Mouse (Mus musculus): Measurements from ENCODE around the gene Mfsd7a.
"Not testable (repeated sequence)": the region's sequence is repeated elsewhere in the genome, so short reads cannot be mapped to it uniquely, and the experiment has no call there.

Mfsd7a gene

DNA sequence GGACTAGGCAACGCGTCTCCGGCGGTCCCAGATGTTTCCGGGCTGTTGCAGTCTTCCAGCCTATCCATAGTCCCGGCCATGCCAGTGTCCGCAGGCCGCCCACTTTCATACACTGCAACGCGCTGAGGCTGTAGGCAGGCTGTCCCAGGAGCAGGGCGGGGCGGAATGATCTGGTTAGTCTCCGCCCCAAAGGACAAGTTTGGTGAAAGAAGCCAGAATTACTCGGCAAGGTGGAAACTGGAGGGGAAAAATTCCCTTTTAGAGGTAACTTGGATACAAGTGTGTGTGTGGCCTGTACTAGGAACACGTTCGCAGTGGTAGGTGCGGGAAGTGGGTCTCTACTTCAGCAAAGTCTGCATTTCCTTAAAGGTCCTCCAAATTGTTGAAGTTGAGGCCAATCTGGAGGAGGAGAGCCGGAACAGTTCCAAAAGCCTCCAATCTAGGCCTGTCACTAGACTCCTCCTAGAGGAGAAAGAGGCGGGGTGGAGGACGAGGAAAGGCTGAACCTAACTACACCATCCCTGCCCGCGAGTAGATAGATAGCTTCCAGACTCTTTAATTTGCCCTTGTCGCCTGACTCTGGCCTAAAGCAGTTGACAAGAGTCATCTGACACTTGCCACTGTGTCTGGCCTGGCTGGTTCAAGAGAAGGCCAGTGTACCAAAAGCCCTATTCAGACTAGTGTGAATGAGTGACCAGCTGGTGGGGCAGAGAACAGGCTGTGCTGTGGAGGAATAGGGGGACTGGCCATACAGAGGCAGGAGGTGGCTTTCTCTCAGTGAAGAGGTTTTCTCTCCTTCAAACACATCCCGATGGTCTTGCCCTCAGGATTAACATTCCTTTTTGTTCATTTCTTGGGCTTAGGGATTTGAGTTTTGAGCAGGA lies at the start of gene Mfsd7a:
Mfsd7a (minus strand) TSS at position 107 of the 884 bp plus-strand sequence.
- peak; percentile 85 for DNase-seq (ENCODE audit: low read depth)

DNA sequence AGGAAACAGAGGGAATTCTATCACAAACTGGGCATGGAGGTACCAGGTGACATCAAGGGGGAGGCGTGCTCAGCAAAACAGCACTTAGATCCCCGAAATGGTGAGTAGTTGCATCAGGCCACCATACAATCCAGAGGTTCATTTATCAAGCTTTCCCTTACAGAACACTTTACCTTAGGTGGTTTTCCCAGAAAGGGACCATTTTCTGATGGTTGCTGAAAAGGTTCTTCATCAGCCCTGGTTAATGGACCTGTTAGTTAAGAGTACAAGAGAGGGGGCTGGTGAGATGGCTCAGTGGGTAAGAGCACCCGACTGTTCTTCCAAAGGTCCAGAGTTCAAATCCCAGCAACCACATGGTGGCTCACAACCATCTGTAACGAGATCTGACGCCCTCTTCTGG lies 37.5 kb upstream of the Mfsd7a start:
- not testable (repeated sequence) for DNase-seq (ENCODE audit: low read depth)

DNA sequence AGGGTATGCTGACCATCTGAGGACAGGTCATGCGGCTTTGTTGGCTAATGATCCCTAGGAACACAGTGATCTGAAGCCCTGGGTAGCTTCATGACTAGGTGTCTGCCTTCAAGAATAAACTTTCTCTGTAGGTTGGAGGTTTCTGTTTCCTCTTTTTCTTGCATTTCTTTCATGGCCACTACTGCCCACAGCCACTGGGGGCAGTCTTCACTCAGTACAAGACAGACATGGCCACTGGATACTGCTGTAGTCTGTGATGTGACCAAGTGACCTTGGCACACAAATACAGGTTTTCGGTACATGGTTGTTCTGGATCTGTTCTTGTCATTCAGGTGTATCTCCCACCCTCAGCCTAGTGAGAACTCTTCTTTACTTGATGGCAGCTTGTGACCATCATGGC lies 36.5 kb upstream of the Mfsd7a start:
- DNase-seq (ENCODE audit: low read depth): peak; percentile 62

DNA sequence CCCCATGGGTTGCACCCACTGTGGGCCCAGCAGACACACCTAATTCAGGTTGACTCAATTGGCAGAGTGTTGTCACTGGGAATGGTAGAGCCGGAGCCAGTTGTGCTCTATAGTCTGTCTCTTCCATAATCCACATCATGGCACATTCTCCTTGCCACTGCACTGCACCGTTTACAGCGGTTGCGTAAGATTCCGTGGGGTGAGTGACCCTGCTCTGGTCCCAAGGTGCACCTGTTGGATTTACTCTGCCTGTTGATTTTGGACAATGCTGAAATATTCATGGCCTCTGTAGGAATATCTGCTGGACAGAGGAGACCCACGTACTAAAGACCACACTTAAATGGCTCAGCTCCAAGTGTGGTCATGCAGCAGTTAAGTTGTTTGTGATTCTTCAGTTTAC lies 34.3 kb upstream of the Mfsd7a start:
- no peak for DNase-seq (ENCODE audit: low read depth)

DNA sequence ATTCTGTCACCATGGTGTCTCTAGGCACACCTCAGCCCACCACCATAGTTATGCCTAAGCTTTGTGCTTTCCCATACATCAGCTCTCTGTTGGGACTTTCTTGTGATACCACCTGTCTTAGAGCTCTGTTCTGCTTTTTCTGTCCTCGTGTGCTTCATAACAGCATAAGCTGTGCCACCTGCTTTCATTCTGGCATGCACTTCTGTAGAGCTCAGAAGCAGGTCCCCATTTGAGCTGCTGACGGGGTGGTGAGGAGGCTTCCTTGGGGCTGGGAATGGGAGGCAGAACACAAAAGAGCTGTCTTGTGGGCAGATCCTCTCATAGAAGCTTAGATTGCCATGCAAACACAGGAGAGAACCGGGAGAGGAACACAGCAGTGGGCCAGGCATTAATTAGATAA lies 27.3 kb upstream of the Mfsd7a start:
- DNase-seq (ENCODE audit: low read depth): no peak

DNA sequence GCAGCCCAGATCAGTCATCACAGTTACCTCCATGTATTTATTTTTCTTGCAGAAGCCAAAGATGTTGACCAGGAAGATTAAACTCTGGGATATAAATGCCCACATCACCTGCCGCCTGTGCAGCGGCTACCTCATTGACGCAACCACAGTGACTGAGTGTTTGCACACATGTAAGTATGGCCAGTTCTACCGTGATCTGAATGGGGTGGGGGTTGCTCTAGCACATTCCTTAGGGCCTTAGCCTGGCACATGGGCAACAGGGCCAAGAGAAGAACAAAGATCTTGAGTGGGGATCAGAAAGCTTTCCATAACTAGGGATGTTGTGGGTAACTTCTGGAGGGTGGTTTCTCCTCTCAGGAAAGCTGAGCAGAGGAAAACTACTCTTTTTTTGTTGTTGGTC lies 25.0 kb upstream of the Mfsd7a start:
- no peak for DNase-seq (ENCODE audit: low read depth)

DNA sequence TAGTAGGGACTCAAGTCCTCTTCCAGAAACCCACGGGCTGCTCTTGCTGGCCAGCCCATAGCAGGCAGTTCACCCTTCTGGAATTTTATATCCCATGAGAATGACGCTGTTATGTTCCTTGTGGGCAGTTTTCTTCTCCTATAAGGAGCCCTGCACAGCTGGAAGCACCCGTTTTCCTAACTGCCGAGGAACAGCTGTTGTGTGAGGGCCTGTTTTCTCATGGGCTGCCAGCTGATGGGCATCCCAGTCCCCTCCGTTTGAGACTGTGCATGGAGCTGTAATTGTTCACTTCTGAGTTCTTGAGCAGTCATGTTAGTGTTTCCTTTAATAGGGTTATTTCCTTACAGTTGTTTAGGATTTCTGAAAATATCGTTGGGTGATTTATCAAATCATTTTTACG lies 20.9 kb upstream of the Mfsd7a start:
- no peak for DNase-seq (ENCODE audit: low read depth)

DNA sequence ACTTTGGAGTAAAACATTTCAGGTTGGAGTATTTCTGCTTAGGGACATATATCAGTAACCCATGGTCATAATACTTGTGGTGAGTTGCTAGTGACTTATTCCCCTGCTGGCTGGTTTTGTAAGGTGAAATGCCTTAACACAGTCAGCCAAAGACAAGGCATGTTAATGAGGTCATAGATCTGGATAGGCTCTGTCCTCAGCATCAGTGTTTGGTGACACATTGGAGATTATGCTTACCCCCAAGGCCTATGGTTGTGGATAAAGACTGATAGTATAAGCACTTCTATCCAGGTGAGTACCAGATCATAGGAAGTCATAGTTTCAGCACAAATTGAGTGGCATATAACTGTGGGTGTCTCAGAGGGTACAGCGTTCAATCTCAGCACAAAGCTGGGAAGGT lies 18.0 kb upstream of the Mfsd7a start:
- DNase-seq (ENCODE audit: low read depth): no peak

DNA sequence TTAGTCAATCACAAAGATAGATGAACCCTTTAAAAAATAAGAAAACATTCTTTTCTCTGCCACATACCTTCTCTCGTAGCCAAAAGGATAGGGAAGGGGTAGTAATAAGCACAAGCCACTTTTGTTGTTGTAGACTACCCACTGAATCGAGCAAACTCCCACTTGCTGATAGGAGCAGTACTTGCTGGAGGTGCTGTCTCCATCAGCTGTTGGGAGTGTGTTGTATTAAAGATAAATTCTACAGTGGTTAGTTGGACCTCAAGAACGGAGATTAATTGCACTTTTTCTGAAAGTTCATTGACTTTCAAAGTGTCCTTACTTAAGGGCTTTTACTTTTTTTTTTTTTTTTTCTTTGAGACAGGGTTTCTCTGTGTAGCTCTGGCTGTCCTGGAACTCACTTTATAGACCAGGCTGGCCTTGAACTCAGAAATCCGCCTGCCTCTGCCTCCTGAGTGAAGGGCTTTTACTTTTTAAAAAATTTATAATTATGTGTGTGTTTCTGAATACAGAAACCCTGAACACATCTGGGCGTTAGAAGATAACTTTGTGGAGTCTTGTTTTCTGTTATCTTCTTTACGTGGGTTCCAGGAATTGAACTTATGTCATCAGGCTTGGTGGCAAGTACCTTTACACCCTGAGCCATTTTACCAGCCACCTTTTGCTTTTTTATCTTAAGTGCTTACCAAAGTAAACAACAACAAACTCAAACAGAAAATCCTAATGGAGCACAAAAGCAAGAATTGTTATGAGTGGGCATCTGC lies 16.6 kb upstream of the Mfsd7a start:
- DNase-seq (ENCODE audit: low read depth): no peak

DNA sequence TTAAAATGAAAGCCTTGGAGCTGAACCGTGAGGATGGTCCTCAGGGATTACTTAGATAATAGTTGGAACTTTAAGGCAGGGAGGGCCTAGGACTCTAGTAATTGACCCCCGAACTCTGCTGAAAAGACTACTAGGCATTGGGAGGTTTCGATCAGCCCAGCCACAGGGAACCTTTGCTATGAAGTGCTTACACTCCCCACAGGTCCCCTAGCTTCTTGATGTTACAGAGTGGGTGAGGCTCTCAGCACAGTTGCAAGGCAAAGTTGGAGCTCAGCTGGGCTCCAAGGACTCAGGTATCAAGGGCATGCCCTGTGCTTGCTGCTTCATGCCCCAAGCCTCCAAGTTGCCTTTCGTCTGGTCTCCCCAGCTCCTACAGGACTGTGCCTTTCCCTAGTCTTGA lies 13.8 kb upstream of the Mfsd7a start:
- no peak for DNase-seq (ENCODE audit: low read depth)

DNA sequence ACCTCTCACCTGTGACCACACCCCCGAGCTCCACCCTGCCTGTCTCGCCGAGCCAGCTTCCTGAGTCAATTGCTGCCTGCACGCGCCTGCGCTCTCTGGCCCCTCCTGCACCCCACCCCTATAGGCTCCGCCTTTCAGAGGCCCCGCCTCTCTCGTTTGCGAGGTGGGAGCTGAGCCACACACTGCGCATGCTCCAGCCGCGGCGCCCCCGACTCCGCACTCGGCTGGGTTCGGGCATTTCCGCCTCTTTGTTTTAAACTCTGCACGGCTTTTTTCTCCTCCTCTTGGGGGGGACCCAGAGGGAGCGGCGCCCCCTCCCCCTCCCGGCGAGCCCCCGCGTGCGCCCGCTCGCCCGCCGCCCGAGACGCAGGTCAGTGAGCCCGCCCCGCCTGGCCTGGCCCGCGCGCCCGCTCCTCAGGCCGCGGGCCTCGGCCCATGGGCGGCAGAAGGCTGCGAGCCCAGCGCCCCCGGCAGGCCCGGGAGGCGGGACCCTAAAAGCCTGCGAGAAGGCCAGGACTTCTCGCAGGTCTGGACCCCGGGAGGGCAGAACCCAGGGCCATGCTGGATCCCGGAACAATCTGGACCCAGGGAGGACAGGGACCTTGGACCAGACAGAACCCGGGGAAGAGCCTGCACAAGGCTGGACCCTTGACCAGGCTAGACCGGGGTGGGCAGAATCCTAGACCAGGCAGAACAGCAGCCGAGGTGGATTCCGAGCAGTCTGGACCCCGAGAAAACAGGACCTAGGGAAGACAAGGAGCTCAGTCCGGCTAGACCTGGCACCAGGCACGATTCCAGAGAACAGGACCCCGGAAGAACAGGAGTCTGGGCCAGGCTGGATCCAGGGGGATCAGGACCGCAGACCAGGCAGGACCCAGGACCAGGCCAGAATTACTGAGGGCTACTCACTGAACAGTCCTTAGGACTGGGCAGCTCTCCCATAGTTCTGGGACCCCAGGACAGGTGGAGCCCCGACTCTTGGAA lies 12.7 kb upstream of the Mfsd7a start, which contains the start of gene Pcgf3:
Pcgf3 (plus strand) TSS at position 151 of the 984 bp plus-strand sequence.
- peak; percentile 97 for DNase-seq (ENCODE audit: low read depth)

DNA sequence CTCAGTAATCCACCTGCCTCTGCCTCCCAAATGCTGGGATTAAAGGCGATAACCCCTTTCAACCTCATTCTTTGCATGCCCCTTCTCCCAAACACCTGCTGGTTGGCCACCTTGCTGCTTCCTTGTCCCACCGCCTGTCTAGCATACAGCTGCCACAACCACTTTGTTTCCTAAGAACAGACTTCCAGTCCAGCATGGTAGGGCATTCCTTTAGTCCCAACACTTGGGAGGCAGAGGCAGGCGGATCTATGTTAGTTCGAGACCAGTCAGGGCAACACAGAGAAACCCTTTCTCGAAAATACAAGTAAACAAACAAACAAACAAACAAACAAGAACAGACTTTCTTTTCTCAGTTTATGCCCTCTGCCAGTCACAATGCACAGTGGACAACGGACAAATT lies 11.8 kb upstream of the Mfsd7a start:
- peak; percentile 5 for DNase-seq (ENCODE audit: low read depth)

DNA sequence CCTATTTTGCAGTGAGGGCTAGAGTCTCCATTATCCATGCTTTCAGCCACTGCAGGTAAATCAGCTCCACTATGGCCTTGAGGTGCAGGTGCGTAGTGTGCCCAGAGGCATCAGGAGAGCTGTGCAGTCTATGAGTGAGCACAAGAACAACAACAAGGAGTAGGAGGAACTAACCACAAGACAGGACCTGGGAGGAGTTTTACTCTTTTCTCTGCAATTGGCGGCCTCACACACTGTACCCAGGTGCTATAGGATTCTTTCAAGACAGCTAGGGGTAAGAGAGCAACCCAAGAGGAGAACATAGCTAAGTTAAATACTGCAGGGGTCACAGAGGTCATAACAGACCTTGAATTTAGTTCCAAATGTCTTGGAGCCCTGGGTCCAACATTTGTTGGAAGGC lies 10.0 kb upstream of the Mfsd7a start:
- DNase-seq (ENCODE audit: low read depth): no peak

DNA sequence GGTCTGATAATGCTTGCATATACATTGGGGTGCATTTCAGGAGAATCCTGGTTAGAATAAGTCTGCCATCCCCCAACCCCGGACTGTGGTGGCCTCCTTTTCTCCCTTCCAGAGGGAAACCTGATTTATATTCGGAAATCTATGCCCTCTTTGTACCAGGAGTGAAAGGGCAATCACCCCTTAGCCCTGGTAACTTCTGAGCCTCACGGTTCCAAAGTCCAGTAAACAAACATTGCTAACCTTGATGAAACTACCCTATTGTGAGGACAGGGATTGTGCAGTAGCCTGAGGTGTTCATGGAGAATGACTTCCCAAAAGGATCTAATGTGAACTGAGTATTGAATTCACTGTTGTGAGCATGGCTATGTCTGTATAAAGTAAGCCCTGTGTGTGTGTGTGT lies 5.4 kb upstream of the Mfsd7a start:
- no peak for DNase-seq (ENCODE audit: low read depth)

DNA sequence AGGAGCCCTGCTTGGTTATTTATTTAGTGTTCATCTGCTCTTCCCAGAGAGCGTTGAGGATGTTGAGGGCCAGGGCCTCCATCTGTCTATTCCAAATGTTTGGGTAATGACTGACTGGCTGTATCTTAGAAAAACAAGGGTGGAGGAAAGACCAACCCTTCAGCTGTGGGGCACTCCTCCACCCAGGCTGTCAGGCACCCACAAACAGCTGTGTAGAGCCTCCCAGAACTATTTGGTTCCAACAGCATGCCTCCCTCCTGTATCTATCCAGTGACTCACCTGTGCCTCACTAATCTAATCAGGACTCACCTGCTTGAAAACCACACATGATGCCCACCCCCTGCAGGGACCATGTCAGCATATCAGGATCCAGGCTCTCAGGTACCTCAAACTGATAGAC lies 3.7 kb upstream of the Mfsd7a start:
- DNase-seq (ENCODE audit: low read depth): no peak

DNA sequence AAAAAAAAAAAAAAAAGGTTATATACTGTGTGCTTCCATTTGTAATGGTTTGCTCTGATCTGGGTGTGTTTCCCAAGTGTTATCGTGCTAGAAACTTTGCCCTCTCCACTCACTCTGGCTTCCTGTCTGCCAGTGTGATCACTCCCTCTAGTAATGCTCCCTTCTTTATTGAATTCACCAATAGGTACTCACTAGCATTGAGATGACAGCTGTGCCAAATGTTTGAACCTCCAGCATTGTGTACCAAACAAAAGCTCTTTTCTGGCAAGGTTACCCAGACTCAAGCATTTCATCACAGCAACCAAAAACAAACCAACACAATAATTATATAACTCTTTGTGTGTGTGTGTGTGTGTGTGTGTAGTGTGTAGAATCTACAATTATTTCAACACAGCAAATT lies 2.9 kb upstream of the Mfsd7a start:
- DNase-seq (ENCODE audit: low read depth): no peak

DNA sequence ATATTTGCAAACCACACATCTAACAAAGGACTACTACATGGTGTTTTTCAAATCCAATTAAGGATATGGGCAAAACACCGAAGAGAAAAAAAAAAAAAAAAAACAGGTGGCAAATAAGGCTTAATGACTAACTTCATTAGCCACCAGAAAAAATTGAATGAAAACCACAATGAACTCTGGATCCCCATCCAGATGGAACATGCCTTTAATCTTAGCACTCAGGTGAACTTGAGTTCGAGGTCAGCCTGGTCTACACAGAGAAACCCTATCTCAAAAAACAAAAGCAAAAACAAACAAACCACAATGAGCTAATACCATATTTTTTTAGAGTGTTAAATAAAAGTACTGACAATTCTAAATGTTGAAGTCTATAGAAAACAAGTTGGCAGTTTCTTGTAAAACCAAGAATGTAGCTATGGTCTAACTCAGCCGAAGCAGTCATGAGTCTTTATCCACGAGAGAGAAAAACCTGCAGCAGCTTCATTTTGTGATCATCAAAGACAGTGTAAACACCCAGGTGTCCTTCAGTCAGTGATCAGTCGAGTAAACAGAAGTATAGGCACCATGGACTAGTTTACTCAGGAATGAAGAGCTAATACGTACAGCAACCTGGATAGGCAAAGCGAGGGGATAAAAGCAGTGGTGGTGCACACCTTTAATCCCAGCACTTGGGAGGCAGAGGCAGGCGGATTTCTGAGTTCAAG lies 2.3 kb upstream of the Mfsd7a start:
- DNase-seq (ENCODE audit: low read depth): no peak

DNA sequence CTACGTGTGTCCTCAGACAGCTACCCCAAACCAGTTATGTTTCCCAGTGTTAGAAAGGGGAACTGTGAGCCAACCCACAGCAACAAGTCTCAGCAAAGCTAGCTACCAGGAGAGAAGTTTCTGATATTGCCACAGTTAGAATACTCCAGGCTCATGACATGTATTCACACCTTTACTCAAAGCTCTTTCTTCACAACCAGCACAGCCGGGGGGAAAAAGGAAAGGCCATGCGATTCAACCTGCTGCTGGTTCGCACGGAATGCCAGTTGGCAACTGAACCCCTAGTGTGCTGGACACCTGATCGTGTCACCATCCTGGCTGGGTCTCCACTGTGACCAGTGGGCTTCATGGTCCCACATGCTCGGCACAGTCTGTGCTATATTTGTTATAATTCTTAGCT lies 834 bp downstream of the Mfsd7a start:
- no peak for DNase-seq (ENCODE audit: low read depth)

DNA sequence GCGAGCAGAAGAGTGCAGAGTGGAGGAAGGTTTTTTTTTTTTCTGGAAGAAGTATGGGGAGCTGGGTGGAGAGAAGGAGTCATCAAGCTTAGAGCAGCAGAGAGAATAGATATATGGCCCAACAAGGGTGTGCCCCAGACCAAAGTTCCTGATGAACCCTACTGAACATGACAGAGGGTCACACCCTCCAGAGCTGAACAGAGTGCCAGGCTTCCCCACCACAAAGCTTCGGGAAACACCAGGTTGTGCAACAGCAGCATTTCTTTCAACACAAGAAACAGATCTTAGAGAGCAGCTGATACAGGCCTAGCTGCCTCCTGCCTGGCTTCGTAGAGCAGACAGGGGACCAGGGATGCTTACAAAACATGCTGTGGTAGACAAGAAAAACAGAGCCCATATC lies 1.7 kb downstream of the Mfsd7a start:
- no peak for DNase-seq (ENCODE audit: low read depth)

DNA sequence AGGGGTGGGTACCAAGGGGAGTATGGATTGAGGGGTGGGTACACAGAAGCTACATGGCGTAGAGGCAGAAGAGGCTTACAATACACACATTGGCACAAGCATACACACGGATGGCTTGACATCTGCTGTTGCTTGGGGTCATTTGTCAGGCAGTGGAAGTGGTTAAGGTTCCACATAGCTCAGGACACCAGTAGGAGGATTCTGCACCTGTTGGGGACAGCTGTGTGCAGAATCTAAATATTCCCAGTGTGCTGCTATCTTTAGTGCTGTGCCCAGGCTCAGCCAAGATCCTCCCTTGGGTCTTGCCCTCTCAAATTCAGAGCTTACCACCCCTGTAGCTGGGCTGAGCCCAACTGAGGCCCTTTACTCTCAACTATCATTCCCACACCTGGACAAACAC lies 12.6 kb downstream of the Mfsd7a start:
- no peak for DNase-seq (ENCODE audit: low read depth)

DNA sequence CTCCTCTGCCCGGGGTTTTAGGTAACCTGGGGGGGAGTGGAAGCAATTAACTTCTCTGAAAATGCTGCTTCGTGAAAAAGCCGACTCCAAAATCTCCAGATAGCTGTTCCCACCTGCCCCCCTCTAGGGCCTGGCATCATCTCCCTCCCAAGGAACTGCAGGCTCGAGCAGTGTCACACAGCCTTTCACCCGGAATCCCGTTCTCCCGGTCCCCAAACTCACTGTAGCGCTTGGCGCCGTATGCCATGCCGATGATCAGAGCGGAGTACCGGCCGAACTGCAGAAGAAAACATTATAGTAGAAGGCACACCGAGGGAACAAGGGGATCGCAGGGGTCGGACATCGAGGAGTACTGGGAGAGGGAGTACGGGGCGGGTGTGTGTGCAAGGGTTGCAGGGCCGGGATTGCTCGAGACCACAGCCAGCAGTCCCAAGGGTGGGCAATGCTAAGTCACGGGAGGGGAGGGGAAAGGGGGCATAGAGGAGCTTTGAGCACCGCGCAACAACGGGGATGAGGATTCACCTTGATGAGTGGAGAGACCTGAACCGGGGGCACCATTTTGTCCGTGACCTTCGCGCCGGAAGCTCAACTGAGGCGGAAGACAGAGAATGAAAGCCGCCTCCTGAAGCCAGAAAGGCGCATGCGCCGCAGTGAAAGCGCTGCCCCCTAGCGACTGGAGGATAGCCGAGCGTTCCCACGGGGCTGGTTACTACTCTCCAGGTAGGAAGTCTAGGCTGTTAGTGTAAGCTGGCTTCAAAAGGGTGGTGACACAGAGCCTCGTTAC lies 14.7 kb downstream of the Mfsd7a start, which contains the start of gene Atp5k:
Atp5k (minus strand) TSS at position 645 of the 784 bp plus-strand sequence.
- DNase-seq (ENCODE audit: low read depth): peak; percentile 95
